Mouse (Mus musculus) left cerebral cortex, postnatal 36 days (tissue): ENCODE data around the gene Lrrtm1. TPM values are rescaled to one million over a fixed set of nuclear protein-coding genes. Genes with fewer than 3 reads are reported as not detected.

Experiments used
- DNase-seq, 2 experiments: peaks; one replicate each; pipeline ENCODE4 v3.0.0; 2021 to 2022; ENCODE audit warnings: low spot score in 2 of 2, mixed read lengths in 1 of 2
- intact Hi-C: fragments of 180-260 bp; cut with DNase I; formaldehyde crosslinking; loops from one replicate; pipeline ENCODE4 v1.15.1; 2025
- total RNA-seq, 2 experiments: library from RNA; stranded (reverse); gene quantifications; 2 replicates each; pipeline ENCODE4 v1.2.3; 2021

Lrrtm1 gene
- 10 to 100 TPM; 62.7 to 63.9 TPM for total RNA-seq

- intact Hi-C loops = no loop called here
Measured at GRCm38 (mm10) chr6:77242601-77243406, at the start of gene Lrrtm1. Gene Lrrtm1, plus strand, starts transcription at chr6:77242689.

GRCm38 (mm10) chr6:77196650-77197049 lies 45.8 kb upstream of the Lrrtm1 start:
- intact Hi-C loops = no loop called here
- no peak for DNase-seq

More at GRCm38 (mm10) chr6:77242601-77243406, at the start of gene Lrrtm1:
- peak; percentile 82 to 84 for DNase-seq

- DNase-seq = no peak
- intact Hi-C loops = no loop called here
Measured at GRCm38 (mm10) chr6:77199375-77199774, 43.1 kb upstream of the Lrrtm1 start.

GRCm38 (mm10) chr6:77209183-77209582 lies 33.3 kb upstream of the Lrrtm1 start:
- intact Hi-C loops = no loop called here
- peak in 1 of 2 experiments; percentile 37 for DNase-seq

- intact Hi-C loops = no loop called here
- DNase-seq = no peak
Measured at GRCm38 (mm10) chr6:77209929-77210328, 32.6 kb upstream of the Lrrtm1 start.

- intact Hi-C loops = no loop called here
- no peak for DNase-seq
Measured at GRCm38 (mm10) chr6:77213757-77214409, 28.6 kb upstream of the Lrrtm1 start.

- intact Hi-C loops = no loop called here
- DNase-seq = no peak
Measured at GRCm38 (mm10) chr6:77215322-77215721, 27.2 kb upstream of the Lrrtm1 start.

- intact Hi-C loops = no loop called here
Measured at GRCm38 (mm10) chr6:77218875-77219274, 23.6 kb upstream of the Lrrtm1 start.

GRCm38 (mm10) chr6:77220776-77221175 lies 21.7 kb upstream of the Lrrtm1 start:
- intact Hi-C loops = no loop called here
- DNase-seq = no peak

More at GRCm38 (mm10) chr6:77218875-77219274, 23.6 kb upstream of the Lrrtm1 start:
- DNase-seq = no peak

- DNase-seq = peak; percentile 66 to 76
- intact Hi-C loops = no loop called here
Measured at GRCm38 (mm10) chr6:77222849-77223638, 19.4 kb upstream of the Lrrtm1 start.

GRCm38 (mm10) chr6:77240426-77240825 lies 2.1 kb upstream of the Lrrtm1 start:
- no peak for DNase-seq
- intact Hi-C loops = no loop called here

GRCm38 (mm10) chr6:77243541-77244231 lies 1.2 kb downstream of the Lrrtm1 start:
- intact Hi-C loops = no loop called here
- DNase-seq = peak in 1 of 2 experiments; percentile 57

- intact Hi-C loops = no loop called here
Measured at GRCm38 (mm10) chr6:77253480-77253879, 11.0 kb downstream of the Lrrtm1 start.

GRCm38 (mm10) chr6:77256348-77256747 lies 13.9 kb downstream of the Lrrtm1 start:
- intact Hi-C loops = no loop called here
- DNase-seq = no peak

More at GRCm38 (mm10) chr6:77253480-77253879, 11.0 kb downstream of the Lrrtm1 start:
- DNase-seq = no peak

- DNase-seq = no peak
- intact Hi-C loops = no loop called here
Measured at GRCm38 (mm10) chr6:77257358-77258105, 15.0 kb downstream of the Lrrtm1 start.

- DNase-seq = no peak
- intact Hi-C loops = no loop called here
Measured at GRCm38 (mm10) chr6:77265163-77265562, 22.7 kb downstream of the Lrrtm1 start.

- intact Hi-C loops = no loop called here
Measured at GRCm38 (mm10) chr6:77278794-77279193, 36.3 kb downstream of the Lrrtm1 start.

GRCm38 (mm10) chr6:77286317-77286716 lies 43.8 kb downstream of the Lrrtm1 start:
- intact Hi-C loops = no loop called here
- DNase-seq = no peak

More at GRCm38 (mm10) chr6:77278794-77279193, 36.3 kb downstream of the Lrrtm1 start:
- peak; percentile 41 to 56 for DNase-seq

- intact Hi-C loops = no loop called here
- no peak for DNase-seq
Measured at GRCm38 (mm10) chr6:77288402-77288801, 45.9 kb downstream of the Lrrtm1 start.
